Mouse (Mus musculus) hindbrain, postnatal 0 days (tissue): ENCODE data around the gene S1pr2. TPM values are rescaled to one million over a fixed set of nuclear protein-coding genes. Genes with fewer than 3 reads are reported as not detected.

Source experiments
- ATAC-seq: fragments of 200-750 bp; cut with Nextera tagmentation; 2 replicates; pipeline ENCODE4 v1.8.0; 2017; ENCODE audit warnings: mild to moderate bottlenecking, moderate TSS enrichment, moderate library complexity
- DNase-seq: peaks from one replicate; pipeline ENCODE4 v3.0.0-alpha.2; 2015; ENCODE audit warnings: low spot score
- H3K27ac ChIP-seq: fragments of 300-500 bp; sonication (generic); 2 replicates; pipeline ENCODE4 v1.5.1; 2014; ENCODE audit warnings: mild to moderate bottlenecking
- H3K27me3 ChIP-seq: fragments of 300-500 bp; sonication (generic); 2 replicates; pipeline ENCODE4 v1.6.1; 2014; ENCODE audit warnings: low read length, mixed read lengths; ENCODE audit not compliant: insufficient read depth
- H3K36me3 ChIP-seq: fragments of 300-500 bp; sonication (generic); 2 replicates; pipeline ENCODE4 v1.6.1; 2014; ENCODE audit warnings: low read length, mixed read lengths; ENCODE audit not compliant: insufficient read depth
- H3K4me1 ChIP-seq: fragments of 300-500 bp; sonication (generic); 2 replicates; pipeline ENCODE4 v1.6.1; 2014; ENCODE audit warnings: antibody characterized with exemption, low read length, mixed read lengths; ENCODE audit not compliant: insufficient read depth
- H3K4me2 ChIP-seq: fragments of 300-500 bp; sonication (generic); 2 replicates; pipeline ENCODE4 v1.6.1; 2014; ENCODE audit warnings: low read depth, mild to moderate bottlenecking, low read length, moderate library complexity, mixed read lengths
- H3K4me3 ChIP-seq: fragments of 300-500 bp; sonication (generic); 2 replicates; pipeline ENCODE4 v1.5.1; 2014; ENCODE audit warnings: low read length
- H3K9ac ChIP-seq: fragments of 300-500 bp; sonication (generic); replicated peaks from 2 replicates; pipeline ENCODE4 v1.6.1; 2014; ENCODE audit warnings: mild to moderate bottlenecking, low read length, moderate library complexity, mixed read lengths
- H3K9me3 ChIP-seq: fragments of 300-500 bp; sonication (generic); 2 replicates; pipeline ENCODE4 v1.6.1; 2016; ENCODE audit warnings: low read length, mixed read lengths
- CTCF ChIP-seq: IDR thresholded peaks from 2 replicates; pipeline ENCODE4 v1.5.1; 2016; ENCODE audit warnings: antibody characterized with exemption, control low read depth, low read depth
- WGBS: fragments of 180-500 bp; shearing (Covaris S2); extraction: QIAGEN DNeasy Blood & Tissue Kit; methylation state at CpG from one replicate; pipeline ENCODE4 v1.1.7; 2014; 5-methylcytosine and 5-hydroxymethylcytosine counted together
- polyA plus RNA-seq: library from polyadenylated mRNA; unstranded; fragments of >200 nt; fragmentation: Nextera tagmentation; extraction: Ambion mirVana; gene quantifications from 2 replicates; pipeline ENCODE4 v1.2.1, GENCODE M21; 2015
- total RNA-seq: library from RNA; depleted of rRNA; stranded (reverse); fragments of >200 nt; gene quantifications from 2 replicates; pipeline ENCODE4 v1.2.3, GENCODE M21; 2014

The S1pr2 gene
- total and polyA plus RNA-seq, 2 experiments from 2014 or later, result 6.0 to 8.5 TPM

DNA sequence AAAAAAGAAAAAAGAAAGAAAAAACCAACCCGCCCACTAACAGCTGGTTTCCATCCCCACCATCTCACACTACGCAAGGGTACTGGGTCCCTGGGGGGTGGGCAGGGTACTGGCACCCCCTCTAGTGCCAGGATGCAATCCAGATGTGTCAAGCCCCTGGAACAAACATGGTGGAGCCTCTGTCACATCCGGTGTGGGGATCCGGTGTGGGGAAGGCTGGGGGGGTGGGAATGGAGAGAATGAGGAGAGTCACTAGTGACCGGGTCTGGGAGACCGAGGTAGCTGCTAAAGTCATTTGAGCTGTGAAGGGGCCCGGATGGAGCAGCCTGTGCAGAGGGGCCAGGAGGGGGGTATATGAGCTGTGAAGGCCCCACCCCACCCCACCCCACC, 4.8 kb downstream of the S1pr2 start:
- Histone ChIP-seq H3K4me3 (no peak overlapping the region), H3K36me3 (no peaks in the 10 kb centered on the region; the same call in 1 of the 2 replicates), H3K27me3 (no peaks in the 10 kb centered on the region), H3K9ac (0 out of 2 replicates have a peak overlapping the region, but pooled peaks have one; percentile 38), H3K27ac (peak overlapping the region; percentile 69; the same call in 1 of the 2 replicates), H3K4me1 (peaks cover 16% of the 10 kb centered on the region), H3K9me3 (no peaks in the 10 kb centered on the region), H3K4me2 (0 out of 2 replicates have a peak overlapping the region, but pooled peaks have one; percentile 36)
- no peak; the same call in 1 of the 2 replicates for ATAC-seq
- DNase-seq, result no peak
- WGBS, result 77% methylated on average over 7 of the region's 7 CpGs
- TF ChIP-seq CTCF, result no peak

DNA sequence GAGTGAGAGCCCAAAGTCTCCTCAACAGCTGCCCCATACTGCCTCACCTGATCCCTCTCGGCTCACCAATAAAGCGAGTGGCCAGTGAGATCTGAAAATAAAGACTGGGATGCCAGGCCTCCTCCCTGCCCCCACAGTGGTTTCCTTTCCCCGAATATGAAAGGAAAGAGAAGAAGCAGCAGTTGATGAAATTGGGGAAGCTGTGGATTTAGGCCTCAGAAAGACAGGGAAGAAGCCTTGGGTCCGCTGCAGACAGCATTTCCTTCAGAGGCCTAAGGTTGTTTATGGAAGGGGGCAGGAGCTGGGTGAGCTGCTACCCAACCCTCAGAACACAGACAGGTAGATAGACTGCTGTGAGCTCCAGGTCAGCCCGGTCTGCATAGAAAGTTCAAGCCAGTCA, 9.8 kb downstream of the S1pr2 start:
- Histone ChIP-seq H3K9me3 (no peaks in the 10 kb centered on the region), H3K36me3 (no peaks in the 10 kb centered on the region; the same call in 1 of the 2 replicates), H3K4me2 (no peak overlapping the region), H3K27ac (no peak overlapping the region), H3K27me3 (no peaks in the 10 kb centered on the region), H3K9ac (no peak overlapping the region), H3K4me1 (no peaks in the 10 kb centered on the region), H3K4me3 (no peak overlapping the region)
- DNase-seq (no peak), ATAC-seq (no peak)
- no peak for TF ChIP-seq CTCF
- 77% methylated on average over 5 of the region's 5 CpGs for WGBS

DNA sequence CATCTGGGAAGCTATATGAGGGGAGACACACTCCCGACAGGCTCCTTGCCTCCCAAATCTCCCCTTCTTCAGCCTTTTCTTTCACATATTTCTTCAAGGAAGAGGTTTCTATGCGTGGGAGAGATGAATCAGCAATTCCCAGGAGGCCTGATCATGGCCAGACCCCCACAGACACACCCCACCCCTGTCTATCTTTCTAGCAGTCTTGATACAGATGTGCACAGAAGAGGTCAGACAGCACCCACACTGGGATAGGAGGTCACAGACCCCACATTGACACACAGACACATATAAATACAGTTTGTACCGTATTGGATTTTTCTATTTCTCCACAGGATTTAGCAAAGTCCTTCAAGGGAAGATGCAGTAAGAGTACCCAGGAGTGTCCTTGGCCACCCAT, 10.6 kb downstream of the S1pr2 start:
- WGBS, result 78% methylated on average over 3 of the region's 3 CpGs

DNA sequence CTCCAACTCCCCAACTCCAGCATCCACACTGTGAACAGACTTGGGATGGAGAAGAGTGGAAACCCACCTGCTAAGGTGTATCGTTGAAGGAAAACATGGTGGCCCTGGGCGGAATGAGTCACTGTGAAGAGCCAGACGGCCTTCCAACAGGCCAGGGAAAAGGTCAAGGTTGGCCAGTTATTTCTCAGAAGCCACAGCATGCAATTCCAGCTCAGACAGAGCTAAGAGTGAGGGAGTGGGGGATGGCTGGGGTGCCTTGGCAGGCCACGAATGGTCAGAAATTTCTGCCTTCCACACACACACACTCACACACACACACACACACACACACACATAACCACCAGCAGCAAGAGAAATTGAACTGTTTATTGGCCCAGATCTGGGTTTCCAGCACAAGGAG, 11.0 kb downstream of the S1pr2 start:
- no peak for DNase-seq
- H3K9ac ChIP-seq, result no peak overlapping the region
- no peaks in the 10 kb centered on the region for H3K9me3 ChIP-seq
- no peak overlapping the region for H3K27ac ChIP-seq
- WGBS, result 85% methylated on average over 4 of the region's 4 CpGs
- ATAC-seq, result no peak
- no peaks in the 10 kb centered on the region for H3K4me1 ChIP-seq
- H3K27me3 ChIP-seq, result no peaks in the 10 kb centered on the region
- no peak overlapping the region for H3K4me3 ChIP-seq
- TF ChIP-seq CTCF, result no peak
- H3K36me3 ChIP-seq, result no peaks in the 10 kb centered on the region; the same call in 1 of the 2 replicates
- no peak overlapping the region for H3K4me2 ChIP-seq

More for the DNA sequence above, 10.6 kb downstream of the S1pr2 start:
- Histone ChIP-seq H3K4me2 (no peak overlapping the region), H3K4me1 (no peaks in the 10 kb centered on the region), H3K9me3 (no peaks in the 10 kb centered on the region), H3K9ac (no peak overlapping the region), H3K27ac (no peak overlapping the region), H3K36me3 (no peaks in the 10 kb centered on the region; the same call in 1 of the 2 replicates), H3K4me3 (no peak overlapping the region), H3K27me3 (no peaks in the 10 kb centered on the region)
- TF ChIP-seq CTCF, result no peak
- ATAC-seq, result no peak
- no peak for DNase-seq

DNA sequence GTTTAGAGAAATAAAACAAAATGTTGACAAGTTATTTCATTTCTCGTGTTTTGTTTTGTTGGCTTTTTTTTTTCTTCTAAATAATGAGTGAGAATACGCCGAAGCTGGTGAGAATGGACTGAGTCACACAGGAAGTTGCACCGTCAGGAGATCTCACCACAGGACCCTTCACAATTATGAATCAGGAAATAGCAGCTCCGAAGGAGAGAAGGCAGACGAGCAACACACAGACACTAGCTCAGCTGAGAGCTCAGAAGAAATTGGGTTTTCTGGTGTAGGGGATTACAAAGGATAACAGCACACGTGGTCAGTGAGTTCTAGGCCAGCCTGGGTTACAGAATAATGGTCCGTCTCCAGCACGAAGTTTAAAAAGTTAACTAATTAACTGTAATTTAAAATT, 15.0 kb downstream of the S1pr2 start:
- no peak for TF ChIP-seq CTCF
- Histone ChIP-seq H3K4me2 (no peak overlapping the region), H3K27me3 (no peaks in the 10 kb centered on the region), H3K9ac (no peak overlapping the region), H3K4me3 (no peak overlapping the region), H3K9me3 (no peaks in the 10 kb centered on the region), H3K27ac (no peak overlapping the region), H3K4me1 (no peaks in the 10 kb centered on the region), H3K36me3 (no peaks in the 10 kb centered on the region)
- ATAC-seq (no peak), DNase-seq (no peak)
- 75% methylated on average over 9 of the region's 9 CpGs for WGBS

DNA sequence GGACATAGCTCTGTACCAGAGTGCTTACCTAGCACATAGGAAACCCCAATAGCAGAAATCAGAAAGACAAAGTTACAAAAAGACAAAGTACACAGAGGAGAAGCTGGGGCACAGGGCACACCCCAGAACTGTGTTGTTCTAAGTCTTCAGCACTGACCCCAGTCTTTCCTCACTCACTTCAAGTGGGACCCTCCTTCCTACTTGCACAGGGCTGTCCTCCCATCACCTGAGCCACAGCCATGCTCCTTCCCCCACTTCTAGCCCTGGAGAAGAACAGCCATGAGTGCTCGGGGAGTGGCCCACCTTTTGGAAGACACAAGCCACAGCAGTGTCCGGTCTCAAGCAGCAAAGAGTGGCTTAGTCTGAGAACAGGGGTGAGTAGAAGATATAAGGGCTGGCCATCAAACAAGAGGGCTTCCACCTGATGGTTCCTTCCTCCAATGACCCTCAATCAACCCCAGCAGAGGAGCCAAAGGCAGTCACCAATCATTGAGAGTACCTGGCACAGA, 17.1 kb downstream of the S1pr2 start, which contains the start of gene Dnmt1:
Dnmt1 (minus strand) TSS at position 459 of the 509 bp plus-strand sequence.
- Histone ChIP-seq H3K4me2 (no peak within 1 kb of the TSS), H3K4me3 (no peak within 1 kb of the TSS), H3K9me3 (no peaks in the 10 kb centered on the region), H3K4me1 (no peaks in the 10 kb centered on the region), H3K27ac (no peak within 1 kb of the TSS), H3K27me3 (no peaks in the 10 kb centered on the region), H3K9ac (no peak within 1 kb of the TSS), H3K36me3 (no peaks in the 10 kb centered on the region)
- WGBS, result 90% methylated on average over 2 of the region's 2 CpGs
- no peak for TF ChIP-seq CTCF
- ATAC-seq, result no peak
- no peak for DNase-seq

DNA sequence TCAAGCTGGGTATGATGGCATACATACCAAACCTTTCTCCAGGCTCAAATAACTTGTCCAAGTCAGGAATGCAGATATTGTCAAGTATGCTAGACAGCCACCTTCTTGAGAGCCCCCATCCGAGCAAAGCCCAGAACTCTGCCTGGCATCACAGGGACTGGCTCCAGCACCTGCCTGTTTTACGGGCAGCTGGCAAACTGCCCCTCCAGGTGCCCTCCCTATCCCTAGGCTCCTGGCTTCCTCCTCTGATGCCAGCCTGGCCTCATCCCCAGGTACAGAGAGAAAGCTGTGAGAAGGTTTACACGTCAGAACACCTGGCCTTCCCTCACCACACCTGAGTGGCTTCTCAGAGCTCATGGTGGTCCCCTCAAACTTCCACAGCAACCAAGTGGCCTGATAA, 19.6 kb downstream of the S1pr2 start:
- DNase-seq (no peak), ATAC-seq (no peak)
- no peak for TF ChIP-seq CTCF
- no peak overlapping the region for H3K4me3 ChIP-seq
- H3K27ac ChIP-seq, result no peak overlapping the region
- no peaks in the 10 kb centered on the region for H3K4me1 ChIP-seq
- no peaks in the 10 kb centered on the region for H3K9me3 ChIP-seq
- no peak overlapping the region for H3K4me2 ChIP-seq
- no peak overlapping the region for H3K9ac ChIP-seq
- no peaks in the 10 kb centered on the region for H3K36me3 ChIP-seq
- WGBS, result 72% methylated on average over 3 of the region's 3 CpGs
- no peaks in the 10 kb centered on the region for H3K27me3 ChIP-seq
